Mouse (Mus musculus) central nervous system, embryonic 14 days (tissue): ENCODE data around the gene Zfp384. TPM values are rescaled to one million over a fixed set of nuclear protein-coding genes. Genes with fewer than 3 reads are reported as not detected.

Experiments
- polyA plus RNA-seq: library from polyadenylated mRNA; depleted of rRNA; stranded (reverse); fragments of >200 nt; gene quantifications from 2 replicates; pipeline ENCODE4 v1.2.3, GENCODE M21; 2012; rRNA removed

Zfp384 gene
- polyA plus RNA-seq, result 104 and 109 TPM in 2 replicates

GRCm38 (mm10) chr6:125009129-125009180, at the start of gene Zfp384:
Gene Zfp384, plus strand, starts transcription at chr6:125009145.

GRCm38 (mm10) chr6:124965088-124965719, 43.7 kb upstream of the Zfp384 start, which contains the start of gene Cops7a:
Gene Cops7a, minus strand, starts transcription at chr6:124965538.

GRCm38 (mm10) chr6:124996551-124997501, 12.1 kb upstream of the Zfp384 start, which contains the start of gene Pianp:
Gene Pianp, plus strand, starts transcription at chr6:124996694.

GRCm38 (mm10) chr6:125039533-125040153, 30.7 kb downstream of the Zfp384 start, which contains the start of gene Ing4:
Gene Ing4, plus strand, starts transcription at chr6:125039760.

GRCm38 (mm10) chr6:125049678-125050077, 40.7 kb downstream of the Zfp384 start, which contains the start of gene Acrbp:
Gene Acrbp, plus strand, starts transcription at chr6:125049689.

GRCm38 (mm10) chr6:125067571-125067995, 58.6 kb downstream of the Zfp384 start, which contains the start of gene Lpar5:
Gene Lpar5, plus strand, starts transcription at chr6:125067920.

Other genes with a start within 250 kb of the Zfp384 start
- 56.4 and 62.0 TPM in 2 replicates for gene Eno2, start 239.5 kb upstream of the Zfp384 start, polyA plus RNA-seq
- 9.0 and 9.4 TPM in 2 replicates for gene Lrrc23, start 229.4 kb upstream of the Zfp384 start, polyA plus RNA-seq
- gene Spsb2, start 200.5 kb upstream of the Zfp384 start, polyA plus RNA-seq, result 5.4 and 8.0 TPM in 2 replicates
- gene Tpi1, start 194.8 kb upstream of the Zfp384 start, polyA plus RNA-seq, result 409 and 429 TPM in 2 replicates
- gene Usp5, start 179.7 kb upstream of the Zfp384 start, polyA plus RNA-seq, result 138 and 145 TPM in 2 replicates
- 76.7 and 102 TPM in 2 replicates for gene Cdca3, start 179.6 kb upstream of the Zfp384 start, polyA plus RNA-seq
- gene Gnb3, start 168.9 kb upstream of the Zfp384 start, polyA plus RNA-seq, result 2.1 and 2.5 TPM in 2 replicates
- 143 and 182 TPM in 2 replicates for gene P3h3, start 151.4 kb upstream of the Zfp384 start, polyA plus RNA-seq
- gene Gpr162, start 145.2 kb upstream of the Zfp384 start, polyA plus RNA-seq, result 72.7 and 75.1 TPM in 2 replicates
- 0.18 and 0.20 TPM in 2 replicates for gene Cd4, start 120.9 kb upstream of the Zfp384 start, polyA plus RNA-seq
- gene Lag3, start 97.4 kb upstream of the Zfp384 start, polyA plus RNA-seq, result 4.0 and 4.2 TPM in 2 replicates
- gene Ptms, start 89.0 kb upstream of the Zfp384 start, polyA plus RNA-seq, result 2,372 and 2,516 TPM in 2 replicates
- gene Mlf2, start 77.8 kb upstream of the Zfp384 start, polyA plus RNA-seq, result 531 and 537 TPM in 2 replicates
- 135 and 153 TPM in 2 replicates for gene Cops7a, start 43.6 kb upstream of the Zfp384 start, polyA plus RNA-seq
- gene Pianp, start 12.5 kb upstream of the Zfp384 start, polyA plus RNA-seq, result 36.3 and 46.5 TPM in 2 replicates
- gene Ing4, start 30.6 kb downstream of the Zfp384 start, polyA plus RNA-seq, result 150 and 154 TPM in 2 replicates
- 33.4 and 35.8 TPM in 2 replicates for gene Acrbp, start 40.5 kb downstream of the Zfp384 start, polyA plus RNA-seq
- 0.57 and 1.2 TPM in 2 replicates for gene Lpar5, start 58.8 kb downstream of the Zfp384 start, polyA plus RNA-seq
- gene Chd4, start 86.8 kb downstream of the Zfp384 start, polyA plus RNA-seq, result 123 and 129 TPM in 2 replicates
- 41.9 and 42.5 TPM in 2 replicates for gene Nop2, start 122.8 kb downstream of the Zfp384 start, polyA plus RNA-seq
- gene Iffo1, start 136.1 kb downstream of the Zfp384 start, polyA plus RNA-seq, result 30.9 and 37.7 TPM in 2 replicates
- gene Gapdh, start 157.3 kb downstream of the Zfp384 start, polyA plus RNA-seq, result 2,744 and 3,766 TPM in 2 replicates
- gene Ncapd2, start 182.6 kb downstream of the Zfp384 start, polyA plus RNA-seq, result 207 and 239 TPM in 2 replicates
- 67.8 and 68.4 TPM in 2 replicates for gene Mrpl51, start 182.7 kb downstream of the Zfp384 start, polyA plus RNA-seq
- gene Vamp1, start 206.4 kb downstream of the Zfp384 start, polyA plus RNA-seq, result 21.0 and 25.2 TPM in 2 replicates
- 2.4 and 3.3 TPM in 2 replicates for gene Tapbpl, start 222.7 kb downstream of the Zfp384 start, polyA plus RNA-seq
- 0.21 and 0.28 TPM in 2 replicates for gene Cd27, start 227.9 kb downstream of the Zfp384 start, polyA plus RNA-seq